Mouse (Mus musculus): ENCODE measurements around the gene Gtf3c5.

Gene Gtf3c5

DNA sequence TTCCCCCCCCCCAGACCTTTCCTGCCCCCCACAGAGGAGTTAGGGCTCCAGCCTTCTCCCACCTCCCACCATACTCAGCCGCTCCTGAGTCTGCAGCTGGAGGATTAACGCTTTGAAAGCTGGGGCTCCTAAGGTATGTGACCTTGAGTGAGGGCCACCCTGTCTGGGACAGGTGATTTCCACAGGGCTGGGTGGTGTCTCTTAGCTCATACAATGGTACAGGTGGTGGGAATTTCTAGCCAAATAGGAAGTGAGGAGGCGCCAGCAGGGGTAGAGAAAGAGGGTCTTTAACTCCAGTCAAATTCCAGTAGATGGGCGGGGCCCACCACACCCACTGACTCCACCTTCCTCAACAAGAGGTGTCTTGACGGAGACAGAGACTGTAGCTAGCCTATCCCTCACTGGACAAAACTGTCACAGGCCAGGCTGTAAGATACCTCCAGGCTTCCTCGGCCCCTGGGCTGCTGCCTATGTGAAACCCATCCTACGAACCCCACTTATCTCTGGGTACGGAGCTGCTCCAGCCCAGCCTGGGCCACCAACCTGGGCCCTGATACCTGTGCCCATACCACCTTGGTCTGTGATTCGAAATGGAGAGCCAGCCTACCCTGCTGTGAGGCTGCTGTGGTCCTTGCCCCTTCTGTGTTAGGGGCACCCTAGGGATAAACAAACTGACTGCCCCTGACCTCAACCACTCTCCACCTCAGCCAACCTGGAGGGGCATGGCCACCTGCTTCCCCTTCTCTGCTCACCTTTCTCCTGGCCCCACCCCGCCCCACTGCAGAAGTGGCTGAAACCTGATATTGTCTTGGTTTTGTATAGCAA lies 24.0 kb upstream of the Gtf3c5 start:
- no peak for DNase-seq

DNA sequence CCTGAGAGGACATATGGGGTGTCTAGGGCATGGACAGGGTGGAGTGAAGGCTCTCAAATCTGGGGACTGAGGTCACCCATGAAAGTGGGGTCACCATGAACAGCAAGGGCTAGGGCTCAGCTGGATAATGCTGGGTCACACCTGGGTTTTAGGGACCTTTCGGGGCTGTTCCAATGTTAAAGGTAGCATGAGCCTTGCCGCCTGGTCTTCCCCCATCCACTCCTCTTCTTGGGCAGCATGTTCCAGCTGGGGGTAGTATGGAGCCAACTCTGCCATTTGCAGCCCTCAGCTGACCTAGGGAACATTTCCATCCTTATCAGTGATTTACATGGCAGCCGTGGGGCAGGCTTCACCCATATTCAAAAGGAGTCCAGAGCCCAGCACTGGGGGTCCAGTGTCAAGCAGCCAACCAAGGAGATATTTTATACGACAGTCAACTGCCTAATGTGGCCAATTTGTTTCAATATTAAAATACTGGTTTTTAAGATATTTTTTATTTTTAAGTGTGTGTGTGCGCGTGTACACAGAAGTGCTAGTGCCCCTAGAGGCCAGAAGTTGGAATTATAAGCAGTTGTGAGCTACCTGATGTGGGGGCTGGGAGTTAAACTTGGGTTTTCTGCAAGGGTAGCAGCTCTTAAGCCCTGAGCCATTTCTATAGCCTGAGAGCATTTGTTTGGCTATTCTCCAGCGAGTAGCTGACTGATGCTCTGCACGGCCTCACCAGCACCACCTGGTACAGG lies 23.2 kb upstream of the Gtf3c5 start:
- DNase-seq: no peak

DNA sequence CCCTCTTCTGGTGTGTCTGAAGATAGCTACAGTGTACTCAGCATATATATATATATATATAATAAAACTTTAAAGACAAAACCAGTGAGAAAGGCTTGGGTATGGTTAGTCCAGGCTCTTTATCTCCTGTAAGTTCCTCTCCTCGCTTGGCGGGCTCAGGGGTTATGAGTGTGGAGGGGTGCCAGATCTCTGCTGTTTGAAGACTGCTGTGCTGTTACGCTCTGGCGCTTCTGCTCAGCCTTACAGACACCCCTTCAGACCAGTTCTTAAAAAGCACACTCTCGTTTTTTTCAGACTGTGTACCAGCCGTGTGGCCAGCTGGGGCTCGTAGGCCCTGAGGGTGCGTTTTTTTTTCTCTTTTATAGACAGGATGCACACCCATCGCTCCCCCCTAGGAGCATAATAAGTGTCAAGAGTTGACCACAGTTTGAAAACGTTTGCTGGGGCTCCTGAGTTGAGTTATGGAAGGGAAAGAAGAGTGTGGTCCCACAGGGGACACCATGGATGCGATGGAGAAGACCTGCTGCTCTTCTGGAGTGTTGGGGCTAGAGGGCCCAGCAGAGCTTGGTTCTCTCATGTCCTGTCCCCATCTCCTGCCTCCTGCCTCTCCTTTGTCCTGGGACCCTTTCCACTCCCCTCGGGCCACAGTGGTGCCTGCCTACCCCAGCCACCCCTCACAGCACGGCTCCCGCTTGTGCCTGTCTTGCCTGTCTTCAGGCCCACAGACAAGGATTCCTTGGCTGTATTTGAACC lies 22.4 kb upstream of the Gtf3c5 start:
- no peak for DNase-seq

DNA sequence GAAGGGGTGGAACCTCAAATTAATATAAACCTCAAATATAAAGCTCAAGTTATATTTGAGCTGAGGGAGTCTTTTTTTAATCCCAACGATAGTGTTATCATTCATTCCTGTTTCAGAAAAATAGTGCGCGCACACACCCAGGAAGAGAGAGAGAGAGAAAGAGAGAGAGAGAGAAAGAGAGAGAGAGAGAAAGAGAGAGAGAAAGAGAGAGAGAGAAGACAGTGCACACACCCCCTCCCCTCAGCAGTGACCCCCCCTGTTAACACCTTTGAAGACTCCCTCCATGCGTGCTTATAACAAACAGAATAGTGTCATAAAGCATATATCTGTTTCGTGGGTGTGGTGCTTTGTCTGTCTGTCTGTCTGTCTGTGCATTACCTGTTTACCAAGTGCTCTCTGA lies 20.0 kb upstream of the Gtf3c5 start:
- no peak for DNase-seq

DNA sequence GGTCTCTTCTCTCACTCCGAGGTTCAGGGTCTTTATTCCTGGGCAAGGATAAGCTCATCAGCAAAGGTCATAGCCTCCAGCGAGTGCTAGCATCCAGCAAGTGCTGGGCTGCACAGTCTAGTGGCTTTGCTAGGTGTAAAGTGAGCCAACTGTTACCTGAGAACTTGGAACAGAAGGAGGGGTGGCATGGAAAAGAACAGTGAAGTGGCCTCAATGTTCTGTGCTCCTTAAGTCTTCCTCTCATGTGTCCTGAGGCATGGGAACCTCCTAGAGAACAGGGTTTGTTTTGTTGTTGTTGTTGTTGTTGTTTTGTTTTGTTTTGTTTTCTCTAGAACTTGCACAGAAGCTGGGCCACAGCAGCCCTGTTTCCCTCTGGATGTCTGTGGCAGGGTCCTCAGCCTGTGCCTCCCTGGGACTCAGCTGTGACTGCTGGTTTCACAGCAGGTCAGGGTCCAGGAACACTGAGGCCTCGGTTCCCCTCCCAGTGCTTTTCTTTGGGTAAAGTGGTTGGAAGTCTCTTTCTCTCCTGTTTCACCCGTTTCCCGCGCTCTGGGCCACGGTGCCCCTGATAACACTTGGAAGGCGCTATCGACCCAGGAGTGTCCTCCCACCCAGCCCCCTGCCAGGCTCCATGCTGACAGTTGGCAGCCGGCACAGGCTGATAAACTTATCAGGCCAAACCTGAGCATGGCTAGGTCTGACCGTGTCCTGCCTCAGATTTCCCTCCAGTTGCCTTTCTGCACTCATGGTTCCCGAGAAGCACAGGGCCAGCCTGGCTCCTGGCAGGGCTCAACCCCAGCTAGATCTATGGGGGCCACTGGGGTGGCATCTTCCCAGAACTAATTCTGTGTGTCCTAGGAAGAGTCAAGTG lies 18.4 kb upstream of the Gtf3c5 start:
- no peak for DNase-seq

DNA sequence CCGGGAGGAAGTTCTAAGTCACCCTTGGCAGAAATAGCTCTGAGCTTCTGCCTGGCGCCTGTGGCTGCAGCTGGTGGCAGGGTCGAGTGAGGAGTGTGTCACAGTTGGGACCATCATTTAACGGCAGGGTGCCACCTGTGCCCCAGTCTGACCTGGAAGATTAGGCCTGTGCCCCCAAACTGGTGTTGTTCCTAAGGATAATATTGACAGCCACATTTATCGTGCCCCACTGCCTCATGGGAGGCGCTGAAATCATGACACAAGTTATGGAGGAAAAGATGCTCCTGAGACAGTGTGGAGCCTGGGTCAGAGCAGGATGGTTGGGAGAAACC lies 16.0 kb upstream of the Gtf3c5 start:
- DNase-seq: peak; percentile 51

DNA sequence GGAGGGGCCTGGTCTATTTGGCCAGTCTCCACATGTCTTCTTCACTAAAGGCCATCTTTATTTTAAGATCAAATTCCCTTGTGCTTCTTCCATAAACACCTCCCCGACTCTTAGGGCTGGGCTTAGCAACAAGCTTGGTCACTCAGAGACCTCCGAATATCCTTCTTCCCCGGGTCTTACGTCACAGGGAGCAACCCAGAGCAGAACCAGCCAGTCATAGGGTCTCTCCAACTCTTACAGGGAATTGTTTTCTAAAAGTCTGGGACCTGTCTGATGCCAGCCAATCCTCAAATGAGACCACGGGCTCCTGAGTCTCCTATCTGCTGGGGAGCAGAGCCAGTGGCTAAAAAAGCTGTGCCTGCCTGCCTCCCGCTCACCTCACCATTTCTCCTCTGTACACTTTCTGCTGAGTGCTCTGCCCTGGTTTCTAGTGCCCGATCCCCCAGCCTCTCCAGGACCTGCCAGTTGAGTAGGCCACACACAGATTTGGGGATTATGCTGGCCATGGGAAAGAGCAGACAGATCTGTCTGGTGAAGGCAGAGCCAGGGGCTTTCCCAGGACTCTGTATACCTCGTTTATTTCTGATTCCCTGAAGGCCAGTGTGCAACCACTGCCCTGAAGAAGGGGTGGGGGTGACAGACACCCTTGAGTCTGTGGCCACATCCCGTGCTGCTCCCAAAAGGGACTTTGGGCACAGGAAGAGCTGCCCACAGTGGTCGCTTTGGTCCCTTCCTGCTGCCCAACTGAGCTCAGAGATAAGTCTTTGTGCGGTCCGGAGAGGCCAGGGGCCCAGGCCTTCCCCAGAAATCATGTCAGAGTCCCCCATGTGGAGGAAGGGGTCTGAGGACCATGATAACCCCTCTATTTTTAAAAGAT lies 15.4 kb upstream of the Gtf3c5 start:
- no peak for DNase-seq

DNA sequence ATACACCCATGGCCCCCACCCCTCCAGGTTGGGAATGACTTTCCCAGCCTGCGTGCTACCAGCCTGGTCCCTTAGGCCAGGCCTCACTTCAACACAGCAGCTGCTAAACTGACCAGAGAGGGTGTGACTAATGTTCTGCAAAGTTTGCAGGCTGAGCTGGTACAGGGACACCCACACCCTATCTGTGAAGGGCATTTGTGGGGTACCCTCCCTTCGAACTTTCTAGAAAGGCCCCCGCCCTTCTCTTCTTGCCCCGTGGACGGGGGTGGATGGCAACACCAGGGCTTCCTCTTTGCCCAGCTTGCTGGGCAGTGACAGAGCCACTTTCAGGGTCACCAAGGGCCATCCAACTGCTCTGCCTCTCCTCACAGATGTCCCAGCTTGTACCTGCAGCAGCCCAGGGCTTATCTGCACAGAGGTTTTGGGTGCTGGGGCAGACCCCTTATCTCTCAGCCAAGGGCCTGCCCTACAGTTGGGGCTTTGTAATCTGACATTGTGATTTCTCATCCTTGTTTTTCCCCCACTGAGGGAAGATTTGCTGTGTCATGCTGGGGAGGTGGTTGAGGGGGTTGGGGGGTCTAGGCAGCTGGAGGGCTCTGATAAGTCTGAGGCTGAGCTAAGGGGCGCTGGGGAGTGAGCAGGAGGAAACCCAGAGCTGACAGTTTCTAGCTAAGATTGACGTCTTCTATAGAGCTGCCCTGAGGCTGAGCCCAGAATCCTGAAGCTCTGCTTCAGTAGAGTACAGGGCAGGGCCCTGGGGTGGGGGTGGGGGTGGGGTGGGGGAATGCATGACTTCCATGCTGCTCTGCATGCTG lies 14.4 kb upstream of the Gtf3c5 start:
- DNase-seq: peak; percentile 36

DNA sequence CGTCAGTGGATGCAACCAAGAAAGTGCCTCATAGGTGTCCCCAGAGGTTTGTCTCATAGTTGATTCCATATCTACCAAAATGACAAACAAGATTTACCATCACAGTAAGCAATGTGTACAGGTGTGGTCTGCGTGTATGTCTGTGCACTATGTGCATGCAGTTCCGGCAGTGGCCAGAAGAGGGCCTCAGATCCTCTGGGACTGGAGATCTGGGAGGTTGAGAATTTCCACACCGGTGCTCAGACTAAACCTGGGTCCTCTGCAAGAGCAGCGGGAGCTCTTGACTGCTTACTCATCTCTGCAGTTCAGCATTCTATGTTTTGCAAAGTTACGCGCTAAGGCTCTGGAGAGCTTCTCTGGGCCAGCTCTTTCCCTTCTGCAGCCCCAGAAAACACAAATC lies 13.4 kb upstream of the Gtf3c5 start:
- DNase-seq: no peak

DNA sequence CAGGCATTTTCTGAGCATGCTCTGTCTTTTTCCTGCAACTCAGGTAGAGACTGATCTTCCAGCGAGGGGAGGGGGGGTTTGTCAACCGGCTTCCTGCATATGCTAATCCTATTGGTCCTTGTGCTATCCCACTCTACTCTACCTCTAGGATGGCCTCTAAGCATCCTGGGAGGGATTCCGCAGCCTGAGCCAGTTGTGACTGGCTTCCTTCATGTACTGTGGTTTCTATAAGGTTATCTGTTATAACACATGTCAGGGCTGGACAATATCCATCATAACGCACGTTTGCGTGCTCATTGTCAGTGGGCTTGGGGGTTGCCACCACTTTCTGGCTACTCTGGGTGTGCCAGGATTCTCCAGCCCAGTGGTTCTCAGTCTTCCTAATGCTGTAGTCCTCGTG lies 12.5 kb upstream of the Gtf3c5 start:
- DNase-seq: no peak

DNA sequence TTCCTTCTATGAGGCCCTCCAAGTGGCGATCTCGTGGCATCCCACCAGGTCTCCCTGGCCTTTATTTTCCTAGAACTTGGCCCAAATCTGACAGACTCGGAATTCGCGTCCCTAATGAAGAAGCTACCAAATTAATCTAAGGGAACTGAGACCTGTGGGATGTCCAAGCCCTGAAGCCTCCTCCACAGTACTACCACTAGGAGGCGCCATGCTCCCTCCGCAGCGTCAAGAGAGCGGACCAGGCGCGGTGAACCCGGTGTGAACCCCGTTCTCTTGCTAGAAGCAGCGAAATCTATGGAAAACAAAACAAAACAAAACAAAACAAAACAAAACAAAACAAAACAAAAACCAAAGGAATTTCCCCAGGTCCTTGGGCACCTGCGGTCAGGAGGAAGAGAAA lies 9.3 kb upstream of the Gtf3c5 start:
- peak; percentile 81 for DNase-seq

DNA sequence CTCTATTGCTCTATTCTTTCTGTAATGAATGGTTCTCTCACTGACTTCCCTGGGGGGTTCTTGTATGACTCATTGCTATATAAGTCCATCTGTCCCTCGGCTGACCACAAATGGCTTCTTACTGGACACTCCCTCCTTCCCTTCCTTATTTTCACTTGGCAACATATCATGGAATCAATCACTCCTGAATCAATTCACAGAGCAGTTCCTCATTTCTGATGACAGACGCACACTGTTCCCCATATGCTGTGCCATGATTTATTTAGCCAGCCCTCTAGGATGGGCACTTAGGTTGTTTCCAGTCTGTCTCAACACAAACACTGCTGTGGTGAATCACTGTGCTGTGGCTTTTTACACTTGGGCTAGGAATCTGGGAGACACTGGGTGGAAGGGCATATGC lies 7.9 kb upstream of the Gtf3c5 start:
- DNase-seq: no peak

DNA sequence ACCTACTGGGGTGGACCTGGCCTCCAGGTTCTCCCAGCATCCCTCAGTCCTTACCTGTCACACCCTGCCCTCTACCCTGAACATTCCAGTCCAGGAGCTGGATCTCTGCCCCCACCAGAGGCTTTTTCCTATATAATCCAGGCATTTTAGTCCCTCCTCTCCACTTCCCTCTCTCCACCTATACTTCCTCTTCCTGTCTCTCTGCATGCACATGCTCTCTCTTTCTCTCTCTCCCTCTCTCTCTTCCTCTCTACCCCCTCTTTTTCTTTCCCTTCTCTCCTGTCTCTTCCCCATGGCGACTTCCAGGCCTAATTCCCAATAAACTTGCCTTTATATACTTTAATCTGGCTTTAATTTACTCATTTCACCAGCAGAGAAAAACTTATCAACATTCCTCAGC lies 5.0 kb upstream of the Gtf3c5 start:
- DNase-seq: no peak

DNA sequence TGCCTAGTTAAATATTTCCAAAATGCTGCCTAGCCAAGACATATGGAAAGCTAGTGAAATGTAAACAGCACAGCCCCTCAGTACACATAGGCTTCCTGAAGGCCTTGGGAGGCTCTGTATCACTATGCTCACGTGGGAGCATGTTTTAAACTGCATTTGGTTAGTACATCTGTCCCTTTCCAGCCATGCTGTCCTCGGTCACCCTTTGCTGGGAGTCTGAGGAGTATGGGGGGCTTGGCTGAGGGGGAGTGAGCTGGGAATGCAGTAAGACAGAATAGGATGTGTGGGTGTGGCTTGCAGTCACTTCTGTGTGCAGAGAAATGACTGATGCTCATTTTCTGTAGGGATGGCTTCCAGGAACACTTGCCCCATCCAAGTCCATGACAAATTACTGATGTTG lies 2.2 kb upstream of the Gtf3c5 start:
- no peak for DNase-seq

DNA sequence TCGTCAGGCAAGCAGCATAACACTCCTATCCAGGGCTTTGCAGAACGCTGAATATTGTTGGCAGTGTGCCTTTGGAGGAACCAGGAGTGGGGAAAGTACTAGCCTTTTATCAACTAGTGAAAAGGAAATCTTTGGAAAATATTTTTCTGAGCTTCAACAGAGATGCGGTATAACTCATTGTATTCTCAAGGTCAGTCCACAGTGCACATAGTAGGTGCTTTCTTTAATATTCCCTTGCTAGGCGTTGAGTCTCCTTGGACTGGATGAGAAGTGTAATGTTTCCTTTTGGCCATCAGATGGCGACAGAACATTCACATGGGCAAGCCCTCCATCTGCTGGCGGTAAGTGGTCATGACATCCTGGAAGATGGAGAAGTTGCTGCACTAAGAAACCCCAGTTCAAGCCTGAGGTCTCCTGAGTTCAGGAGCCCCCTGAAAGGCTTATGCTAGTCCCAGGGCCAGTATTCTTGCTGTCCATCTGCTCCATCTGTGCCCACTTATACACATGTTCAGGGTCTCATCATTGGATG lies 1.6 kb upstream of the Gtf3c5 start:
- DNase-seq: peak; percentile 84

DNA sequence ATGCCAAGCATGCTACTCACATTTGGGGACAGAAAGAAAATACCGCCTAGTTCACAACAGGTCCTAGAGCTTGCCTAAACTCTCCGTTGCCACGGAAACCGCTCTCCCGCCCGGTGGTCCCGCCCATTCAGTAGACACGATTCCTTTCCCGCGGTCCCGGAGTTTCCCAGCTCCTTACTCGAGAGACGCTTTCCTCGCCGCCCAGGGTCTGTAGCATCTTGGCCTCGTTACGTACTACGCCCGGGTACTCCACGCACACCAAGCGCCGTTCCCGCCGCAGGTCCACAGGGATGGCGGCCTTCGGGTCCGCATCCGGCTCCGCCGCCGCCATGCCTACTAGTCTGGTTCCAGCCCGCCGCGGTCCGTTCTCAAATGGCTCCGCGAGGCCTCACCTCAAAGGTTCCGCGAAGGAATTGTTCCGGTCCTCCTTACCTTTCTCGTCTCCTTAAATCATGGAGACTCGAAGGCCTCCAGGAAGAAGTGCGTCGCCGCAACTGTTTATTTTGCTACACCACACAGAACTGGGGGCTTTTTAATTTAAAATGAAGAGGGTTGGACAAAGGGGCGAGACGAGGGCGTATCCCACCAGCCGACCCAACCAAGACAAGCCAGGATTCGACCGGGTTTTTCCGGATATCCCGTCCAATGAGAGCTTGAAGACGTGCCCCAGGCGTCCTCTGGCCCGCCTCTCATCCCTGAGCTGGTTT lies 751 bp downstream of the Gtf3c5 start:
- peak; percentile 91 for DNase-seq

DNA sequence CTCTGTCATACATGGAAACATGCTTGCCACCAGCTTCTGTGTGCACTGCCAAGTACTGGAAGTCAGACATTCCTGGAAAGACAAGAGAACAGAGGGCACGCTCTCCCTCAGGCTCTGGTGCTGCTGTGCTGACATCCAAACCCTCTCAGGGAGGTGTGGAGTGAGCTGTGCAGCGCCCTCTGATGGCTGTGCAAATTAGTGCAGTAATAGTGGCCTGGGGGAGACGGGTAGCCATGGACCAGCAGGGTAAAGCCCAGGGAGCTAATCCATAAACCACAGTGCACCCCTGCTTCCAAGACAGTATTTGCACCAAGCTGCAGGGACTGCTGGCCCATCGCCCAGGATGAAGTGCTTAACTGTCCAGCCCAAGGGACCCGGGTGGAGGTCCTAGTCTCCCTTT lies 5.5 kb downstream of the Gtf3c5 start:
- DNase-seq: peak; percentile 29

DNA sequence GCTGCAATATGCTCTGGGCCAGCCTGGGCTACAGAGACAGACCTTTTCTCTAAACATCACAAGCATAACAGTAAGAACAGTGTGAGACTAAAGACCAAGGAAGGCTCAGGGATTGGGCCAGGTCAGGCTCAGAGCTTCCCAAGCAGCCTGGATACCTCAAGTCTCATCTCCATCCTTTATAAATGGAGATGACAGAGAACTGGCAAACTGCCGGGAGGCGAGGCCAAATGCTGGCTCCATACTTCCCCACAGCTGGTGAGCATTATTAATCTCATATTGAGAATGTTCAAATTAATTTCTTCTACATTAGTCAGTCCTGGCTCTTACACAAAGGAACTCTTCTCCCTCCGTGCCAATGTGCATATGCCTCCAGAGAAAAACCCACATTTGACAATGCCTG lies 6.7 kb downstream of the Gtf3c5 start:
- DNase-seq: no peak

DNA sequence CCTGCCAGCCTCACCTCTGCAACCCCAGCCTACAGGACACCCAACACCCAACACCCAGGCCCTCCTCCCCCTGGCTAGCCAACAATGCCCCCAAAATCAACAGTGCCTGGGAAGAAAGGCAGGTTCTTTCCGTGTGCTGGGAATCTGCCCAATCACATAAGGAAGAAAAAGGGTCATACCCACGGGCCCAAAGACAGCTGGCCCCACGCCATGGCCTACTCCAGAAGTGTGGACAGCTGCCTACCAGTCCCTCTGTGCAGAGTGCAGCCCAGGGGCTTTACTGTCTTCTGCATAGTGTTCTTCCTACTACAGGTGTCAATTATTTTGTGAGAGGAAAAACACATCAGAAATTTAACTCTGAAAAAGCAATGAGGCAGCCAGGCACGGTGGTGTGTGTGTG lies 8.2 kb downstream of the Gtf3c5 start:
- DNase-seq: no peak

DNA sequence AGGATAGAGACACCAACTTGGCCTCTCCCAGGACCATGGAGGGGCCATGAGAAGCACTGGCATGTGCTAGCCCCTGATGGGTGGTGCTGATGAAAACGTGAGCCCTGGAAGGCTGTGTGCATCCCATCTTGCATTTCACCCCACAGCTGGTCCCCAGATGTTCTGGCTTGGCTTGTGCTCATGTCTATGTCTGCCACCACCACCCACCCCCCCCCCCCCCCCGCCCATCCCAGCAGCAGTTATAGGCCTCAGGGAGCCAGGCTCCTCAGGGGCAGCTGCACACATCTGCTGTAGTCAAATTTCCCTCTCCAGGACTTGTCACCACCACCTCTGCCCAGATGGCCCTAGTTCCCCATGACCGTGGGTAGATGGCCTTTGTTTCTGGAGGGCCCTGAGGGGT lies 13.6 kb downstream of the Gtf3c5 start:
- DNase-seq: no peak
